Mouse (Mus musculus): Measurements from ENCODE around the gene Olfr310. TPM values are rescaled to one million over a fixed set of nuclear protein-coding genes. Genes with fewer than 3 reads are reported as not detected.

Gene Olfr310
- not detected in 3 replicates for total RNA-seq (2017)

GRCm38 (mm10) chr7:86277072-86277471, at the start of gene Olfr310:
Gene Olfr310 (minus strand): TSS chr7:86277172.
- no peak for ATAC-seq (replicated peaks; ENCODE audit: insufficient number of reproducible peaks, low FRiP score, low TSS enrichment, poor library complexity, severe bottlenecking)

GRCm38 (mm10) chr7:86325530-86325929, 48.6 kb upstream of the Olfr310 start, which contains the start of gene Olfr308:
Gene Olfr308 (minus strand): TSS chr7:86325630.
- no peak for ATAC-seq (replicated peaks; ENCODE audit: insufficient number of reproducible peaks, low FRiP score, low TSS enrichment, poor library complexity, severe bottlenecking)

- no peak for ATAC-seq (replicated peaks; ENCODE audit: insufficient number of reproducible peaks, low FRiP score, low TSS enrichment, poor library complexity, severe bottlenecking)
Measured at GRCm38 (mm10) chr7:86321323-86321722, 44.4 kb upstream of the Olfr310 start.

GRCm38 (mm10) chr7:86313608-86314007, 36.6 kb upstream of the Olfr310 start, which contains the start of gene Olfr309:
Gene Olfr309 (minus strand): TSS chr7:86313708.
- no peak for ATAC-seq (replicated peaks; ENCODE audit: insufficient number of reproducible peaks, low FRiP score, low TSS enrichment, poor library complexity, severe bottlenecking)

GRCm38 (mm10) chr7:86246208-86246607, 30.8 kb downstream of the Olfr310 start, which contains the start of gene Vmn2r76:
Gene Vmn2r76 (minus strand): TSS chr7:86246308.
- ATAC-seq (replicated peaks; ENCODE audit: insufficient number of reproducible peaks, low FRiP score, low TSS enrichment, poor library complexity, severe bottlenecking), result no peak

Other genes starting within 250 kb of the Olfr310 start
- not detected in 3 replicates for gene Vmn2r75, start 105.4 kb downstream of the Olfr310 start, total RNA-seq (2017)
- gene Vmn2r76, start 30.9 kb downstream of the Olfr310 start, total RNA-seq (2017), result not detected in 3 replicates
- not detected in 3 replicates for gene Olfr309, start 36.5 kb upstream of the Olfr310 start, total RNA-seq (2017)
- not detected in 3 replicates for gene Olfr308, start 48.5 kb upstream of the Olfr310 start, total RNA-seq (2017)
- gene Olfr307, start 60.4 kb upstream of the Olfr310 start, total RNA-seq (2017), result not detected in 3 replicates
- gene Olfr305, start 89.8 kb upstream of the Olfr310 start, total RNA-seq (2017), result not detected in 3 replicates
- gene Olfr304, start 109.5 kb upstream of the Olfr310 start, total RNA-seq (2017), result not detected in 3 replicates
- gene Olfr303, start 120.6 kb upstream of the Olfr310 start, total RNA-seq (2017), result not detected in 3 replicates
- gene Olfr301, start 126.7 kb upstream of the Olfr310 start, total RNA-seq (2017), result not detected in 3 replicates
- gene Olfr299, start 182.7 kb upstream of the Olfr310 start, total RNA-seq (2017), result 0.21 TPM in 1 of 3 replicates, not detected in the others
- gene Olfr298, start 215.3 kb upstream of the Olfr310 start, total RNA-seq (2017), result not detected in 3 replicates
- not detected in 3 replicates for gene Olfr297, start 242.8 kb upstream of the Olfr310 start, total RNA-seq (2017)